Mouse (Mus musculus) lung, postnatal 0 days (tissue): ENCODE measurements at regions not wholly inside any gene's neighbourhood (a gene's known extent, or its start where the extent isn't known, plus 50 kb on each side); places are given as distances from the start of the nearest gene placed in this dataset.

Source experiments
- CTCF ChIP-seq: IDR thresholded peaks from 2 replicates; pipeline ENCODE4 v1.5.1; 2016; ENCODE audit warnings: antibody characterized with exemption, mild to moderate bottlenecking
- EP300 ChIP-seq: IDR thresholded peaks from 2 replicates; pipeline ENCODE4 v1.6.1; 2016; ENCODE audit warnings: antibody characterized with exemption, mild to moderate bottlenecking, control low read depth

- no peak for TF ChIP-seq CTCF
- no peak for TF ChIP-seq EP300
Observed at GRCm38 (mm10) chr15:36858711-36859110, 148.9 kb downstream of the Zfp706 start.
